Mouse (Mus musculus) midbrain, embryonic 12.5 days (tissue): ENCODE data around the gene Atp8b2. TPM values are rescaled to one million over a fixed set of nuclear protein-coding genes. Genes with fewer than 3 reads are reported as not detected.

Experiments used
- ATAC-seq: fragments of 200-750 bp; cut with Nextera tagmentation; 2 replicates; pipeline ENCODE4 v1.8.0; 2017; ENCODE audit warnings: low read depth, moderate TSS enrichment, moderate library complexity; ENCODE audit not compliant: low FRiP score
- H3K27ac ChIP-seq: fragments of 300-500 bp; sonication (generic); replicated peaks from 2 replicates; pipeline ENCODE4 v1.5.1; 2016; ENCODE audit warnings: mild to moderate bottlenecking
- H3K27me3 ChIP-seq: fragments of 300-500 bp; sonication (generic); 2 replicates; pipeline ENCODE4 v1.6.1; 2016; ENCODE audit warnings: mild to moderate bottlenecking
- H3K36me3 ChIP-seq: fragments of 300-500 bp; sonication (generic); 2 replicates; pipeline ENCODE4 v1.6.1; 2016
- H3K4me1 ChIP-seq: fragments of 300-500 bp; sonication (generic); 2 replicates; pipeline ENCODE4 v1.6.1; 2016
- H3K4me2 ChIP-seq: fragments of 300-500 bp; sonication (generic); replicated peaks from 2 replicates; pipeline ENCODE4 v1.6.1; 2016; ENCODE audit warnings: mild to moderate bottlenecking, moderate library complexity
- H3K4me3 ChIP-seq: fragments of 300-500 bp; sonication (generic); 2 replicates; pipeline ENCODE4 v1.5.1; 2016; ENCODE audit warnings: mild to moderate bottlenecking
- H3K9ac ChIP-seq: fragments of 300-500 bp; sonication (generic); replicated peaks from 2 replicates; pipeline ENCODE4 v1.6.1; 2016; ENCODE audit warnings: mild to moderate bottlenecking, moderate library complexity
- H3K9me3 ChIP-seq: fragments of 300-500 bp; sonication (generic); 2 replicates; pipeline ENCODE4 v1.6.1; 2016; ENCODE audit warnings: mild to moderate bottlenecking
- WGBS: fragments of 180-500 bp; shearing (Covaris S2); methylation state at CpG from one replicate; pipeline ENCODE4 v1.1.7; 2016; 5-methylcytosine and 5-hydroxymethylcytosine counted together
- polyA plus RNA-seq: library from polyadenylated mRNA; unstranded; fragments of >200 nt; fragmentation: Nextera tagmentation; extraction: Ambion mirVana; gene quantifications from 2 replicates; pipeline ENCODE4 v1.2.1, GENCODE M21; 2016

The Atp8b2 gene
- 16.5 and 17.3 TPM in 2 replicates for polyA plus RNA-seq

DNA sequence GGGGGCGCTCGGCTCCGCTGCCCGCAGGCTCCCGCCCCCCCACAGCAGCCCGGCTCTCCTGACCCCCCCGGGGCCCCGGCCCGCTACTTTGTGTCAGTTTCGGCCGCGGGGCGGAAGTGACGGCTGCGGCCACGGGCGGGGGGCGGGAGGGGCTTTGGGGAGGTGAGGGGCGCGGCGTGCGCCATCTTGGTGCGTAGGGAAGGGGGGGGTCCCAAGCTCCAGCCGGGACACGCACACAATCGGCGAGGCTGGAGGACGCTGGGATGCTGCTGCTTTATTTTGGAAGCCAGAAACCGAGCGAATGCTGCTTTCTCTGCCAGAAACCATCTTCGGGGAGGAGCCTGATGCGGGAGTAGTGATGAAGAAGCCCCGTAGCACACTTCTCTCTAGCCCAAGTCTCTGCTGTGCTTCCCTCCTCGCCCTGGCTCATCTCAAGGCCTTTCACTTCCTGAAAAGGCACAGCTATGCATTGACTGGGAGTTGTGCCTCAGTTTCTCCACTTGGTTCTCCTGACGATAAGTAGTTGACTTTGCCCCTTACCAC lies at the start of gene Atp8b2:
TSS of gene Atp8b2 (minus strand) at position 288 of the 543 bp plus-strand sequence.
- H3K9me3 ChIP-seq: no peaks in the 10 kb centered on the region
- peak within 1 kb of the TSS; percentile 86 for H3K27ac ChIP-seq
- H3K27me3 ChIP-seq: 0 out of 2 replicates have a peak, but pooled peaks cover 7% of the 10 kb centered on the region
- peak within 1 kb of the TSS; percentile 98 for H3K9ac ChIP-seq
- peak within 1 kb of the TSS; percentile 97 for H3K4me2 ChIP-seq
- peak; percentile 68 for ATAC-seq
- H3K36me3 ChIP-seq: peaks cover 12% of the 10 kb centered on the region
- under 1% methylated on average over 26 of the region's 35 CpGs for WGBS
- H3K4me1 ChIP-seq: peaks cover 49% of the 10 kb centered on the region
- peak within 1 kb of the TSS; percentile 98 for H3K4me3 ChIP-seq

DNA sequence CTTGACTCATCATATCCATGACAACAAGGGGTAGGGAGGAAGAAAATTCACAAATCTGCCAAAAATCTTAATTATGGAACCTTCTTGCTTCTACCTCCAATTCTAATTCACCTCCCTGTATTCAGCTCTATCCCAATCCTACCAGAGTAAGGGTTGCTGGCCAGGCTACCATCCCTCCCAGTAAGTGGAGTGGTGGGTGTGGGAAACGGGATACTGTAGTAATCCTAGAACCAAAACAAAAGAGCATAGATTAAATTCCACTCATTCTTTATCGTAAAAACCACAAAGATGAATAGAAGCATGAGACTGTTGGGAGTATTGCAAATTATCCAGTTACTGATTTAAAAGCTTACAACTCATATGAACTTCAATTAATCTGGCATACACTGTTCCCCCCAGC lies 47.0 kb upstream of the Atp8b2 start:
- Histone ChIP-seq H3K9me3 (no peaks in the 10 kb centered on the region), H3K4me1 (no peaks in the 10 kb centered on the region), H3K27me3 (no peaks in the 10 kb centered on the region), H3K9ac (no peak overlapping the region), H3K4me3 (no peak overlapping the region), H3K4me2 (no peak overlapping the region), H3K27ac (no peak overlapping the region), H3K36me3 (peaks cover 97% of the 10 kb centered on the region)
- ATAC-seq: no peak
- 88% methylated on average over 2 of the region's 2 CpGs for WGBS

DNA sequence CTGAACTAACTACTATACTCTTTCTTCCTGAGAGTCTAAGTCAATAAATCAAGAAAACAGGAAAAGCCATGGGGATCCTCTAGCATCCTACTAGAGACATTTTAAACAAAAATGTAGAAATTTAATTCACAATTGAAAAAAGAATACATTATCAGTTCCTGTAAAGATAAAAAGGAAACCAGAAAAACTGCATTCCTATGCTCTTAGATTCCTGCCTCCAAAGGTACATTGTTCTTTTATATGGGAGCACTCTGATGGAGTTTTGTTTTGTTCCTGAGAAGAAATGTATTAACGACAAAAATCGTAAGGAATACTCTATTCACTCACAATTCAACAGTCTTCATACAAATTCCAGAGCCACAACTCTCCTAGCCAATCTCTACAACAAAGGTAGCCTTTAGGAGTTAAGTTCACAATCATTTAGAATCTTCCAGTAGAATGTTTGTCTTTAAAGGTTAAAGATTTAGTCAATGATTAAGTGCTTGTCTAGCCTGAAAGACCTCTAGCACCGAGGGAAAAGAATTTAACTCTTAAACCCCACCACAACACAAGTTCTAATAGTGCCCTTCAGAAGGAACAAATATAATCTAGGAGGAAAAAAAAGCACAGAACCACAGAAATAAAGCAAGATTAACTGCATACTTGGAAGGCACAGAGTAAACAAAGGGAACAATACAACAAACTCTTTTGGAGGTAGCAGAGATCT lies 40.9 kb upstream of the Atp8b2 start:
- no peaks in the 10 kb centered on the region for H3K9me3 ChIP-seq
- no peak overlapping the region for H3K27ac ChIP-seq
- no peak for ATAC-seq
- H3K4me3 ChIP-seq: no peak overlapping the region
- H3K4me2 ChIP-seq: no peak overlapping the region
- no peaks in the 10 kb centered on the region for H3K27me3 ChIP-seq
- WGBS: 78% methylated on average over 3 of the region's 3 CpGs
- H3K9ac ChIP-seq: no peak overlapping the region
- H3K36me3 ChIP-seq: peaks cover 75% of the 10 kb centered on the region
- H3K4me1 ChIP-seq: peaks cover under 1% of the 10 kb centered on the region; the same call in 1 of the 2 replicates

DNA sequence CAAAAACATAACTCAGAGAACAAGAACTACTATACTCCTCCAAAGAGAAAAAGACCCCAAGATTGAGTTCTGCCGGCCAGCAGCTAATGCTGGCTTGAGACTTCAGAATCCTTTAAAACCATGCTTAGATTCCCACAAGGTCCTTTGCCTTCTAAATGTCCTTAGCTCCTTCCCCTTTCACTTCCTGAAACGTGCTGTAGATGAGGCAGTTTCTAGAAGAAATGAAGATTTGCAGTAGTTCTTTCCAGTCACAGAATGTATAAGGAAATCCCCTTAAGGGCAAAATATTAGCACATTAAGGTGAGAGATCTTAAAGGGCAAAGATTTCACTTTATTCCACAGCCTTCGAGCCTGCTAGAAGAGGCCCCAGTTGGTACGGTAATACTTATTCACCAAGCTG lies 36.5 kb upstream of the Atp8b2 start:
- H3K9ac ChIP-seq: 0 out of 2 replicates have a peak overlapping the region, but pooled peaks have one; percentile 77
- 85% methylated on average over 4 of the region's 4 CpGs for WGBS
- peaks cover 18% of the 10 kb centered on the region for H3K4me1 ChIP-seq
- no peak overlapping the region for H3K4me3 ChIP-seq
- H3K36me3 ChIP-seq: peaks cover 49% of the 10 kb centered on the region
- H3K27ac ChIP-seq: no peak overlapping the region
- ATAC-seq: no peak
- no peaks in the 10 kb centered on the region for H3K9me3 ChIP-seq
- no peaks in the 10 kb centered on the region for H3K27me3 ChIP-seq
- H3K4me2 ChIP-seq: no peak overlapping the region

DNA sequence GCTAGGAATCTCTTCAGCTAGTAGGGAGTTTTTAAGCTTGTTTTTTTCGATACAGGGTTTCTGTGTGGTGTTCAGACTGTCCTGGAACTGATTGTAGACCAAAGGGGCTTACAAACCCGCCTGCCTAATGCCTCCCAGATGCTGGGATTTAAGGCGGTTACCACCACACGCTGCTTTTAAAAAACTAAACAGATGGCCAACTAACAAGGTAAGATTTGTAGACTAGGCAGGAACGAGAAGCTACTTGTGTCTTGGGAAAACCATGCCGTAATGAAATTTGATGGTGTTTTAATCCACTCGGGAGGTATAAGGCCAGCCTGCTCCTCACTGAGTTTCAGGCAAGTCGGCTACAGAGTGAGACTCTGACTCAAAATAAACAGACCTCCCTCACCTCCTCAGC lies 35.8 kb upstream of the Atp8b2 start:
- Histone ChIP-seq H3K9me3 (no peaks in the 10 kb centered on the region), H3K27me3 (no peaks in the 10 kb centered on the region), H3K4me1 (peaks cover 18% of the 10 kb centered on the region), H3K4me3 (peak overlapping the region; percentile 81), H3K4me2 (peak overlapping the region; percentile 88), H3K9ac (peak overlapping the region; percentile 77), H3K36me3 (peaks cover 48% of the 10 kb centered on the region), H3K27ac (peak overlapping the region; percentile 84)
- peak; percentile 51 for ATAC-seq
- 23% methylated on average over 8 of the region's 8 CpGs for WGBS

DNA sequence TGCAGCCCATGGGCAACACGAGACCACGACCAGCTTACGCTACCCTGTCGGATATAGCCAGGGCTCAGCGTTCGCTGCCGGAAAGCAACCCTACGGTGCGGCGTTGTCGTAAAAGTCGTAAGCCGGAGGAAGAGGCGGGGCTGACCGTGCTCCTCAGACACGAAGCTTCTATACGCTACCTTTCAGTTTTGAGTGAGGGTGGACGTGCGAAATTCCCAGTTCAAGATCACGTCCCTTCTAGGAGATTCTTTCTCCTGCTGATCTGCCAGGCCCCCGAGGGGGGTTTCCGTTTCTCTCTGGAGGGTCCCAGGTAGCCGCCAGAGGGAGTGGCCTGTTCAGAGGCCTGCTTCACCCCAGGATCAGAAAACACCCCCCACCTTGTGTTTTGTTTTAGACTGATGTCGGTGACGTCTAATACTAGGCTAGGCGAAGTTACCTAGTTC lies 35.3 kb upstream of the Atp8b2 start, which contains the start of gene Hax1:
TSS of gene Hax1 (minus strand) at position 169 of the 443 bp plus-strand sequence.
- Histone ChIP-seq H3K27ac (peak within 1 kb of the TSS; percentile 84), H3K9ac (peak within 1 kb of the TSS; percentile 77), H3K36me3 (peaks cover 50% of the 10 kb centered on the region), H3K4me3 (peak within 1 kb of the TSS; percentile 81), H3K4me1 (peaks cover 18% of the 10 kb centered on the region), H3K4me2 (peak within 1 kb of the TSS; percentile 88), H3K27me3 (no peaks in the 10 kb centered on the region), H3K9me3 (no peaks in the 10 kb centered on the region)
- peak; percentile 96 for ATAC-seq
- WGBS: under 1% methylated on average over 26 of the region's 26 CpGs

DNA sequence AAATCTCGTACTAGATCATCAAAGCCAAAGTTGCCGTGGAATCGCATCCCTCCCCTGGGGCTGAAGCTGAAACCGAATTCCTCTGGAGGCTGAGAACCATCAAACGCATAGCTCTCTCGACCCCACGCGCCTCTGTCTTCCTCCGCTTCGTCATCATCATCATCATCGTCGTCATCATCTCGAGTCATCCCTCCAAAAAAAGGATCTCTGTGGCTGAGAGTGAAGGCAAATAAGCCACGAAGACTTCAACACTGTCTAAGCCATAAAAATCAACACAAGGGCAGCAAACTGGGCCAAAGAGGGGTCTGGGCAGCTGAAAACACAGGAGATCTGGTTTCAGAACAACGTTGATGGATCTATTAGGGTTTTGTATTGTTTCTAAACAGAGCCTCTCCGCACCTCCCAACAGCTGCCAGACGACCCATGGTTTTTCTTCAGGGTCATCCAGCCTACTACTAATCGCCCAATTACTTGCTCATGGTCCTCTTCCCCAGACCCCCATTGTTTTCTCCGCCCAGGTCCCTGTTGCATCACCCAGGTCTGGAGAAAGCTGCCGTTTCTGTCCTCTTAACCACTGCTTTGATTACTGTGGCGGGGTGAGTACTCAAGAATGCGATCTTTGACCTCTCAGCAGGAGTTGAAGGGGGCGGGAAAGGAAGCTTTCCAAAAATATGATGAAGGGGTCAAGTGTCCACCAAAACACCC lies 34.6 kb upstream of the Atp8b2 start:
- H3K27ac ChIP-seq: peak overlapping the region; percentile 84
- H3K36me3 ChIP-seq: peaks cover 47% of the 10 kb centered on the region
- no peaks in the 10 kb centered on the region for H3K27me3 ChIP-seq
- H3K4me2 ChIP-seq: peak overlapping the region; percentile 88
- H3K9me3 ChIP-seq: no peaks in the 10 kb centered on the region
- ATAC-seq: peak; percentile 64
- H3K9ac ChIP-seq: peak overlapping the region; percentile 77
- peaks cover 18% of the 10 kb centered on the region for H3K4me1 ChIP-seq
- WGBS: 18% methylated on average over 23 of the region's 23 CpGs
- peak overlapping the region; percentile 81 for H3K4me3 ChIP-seq

DNA sequence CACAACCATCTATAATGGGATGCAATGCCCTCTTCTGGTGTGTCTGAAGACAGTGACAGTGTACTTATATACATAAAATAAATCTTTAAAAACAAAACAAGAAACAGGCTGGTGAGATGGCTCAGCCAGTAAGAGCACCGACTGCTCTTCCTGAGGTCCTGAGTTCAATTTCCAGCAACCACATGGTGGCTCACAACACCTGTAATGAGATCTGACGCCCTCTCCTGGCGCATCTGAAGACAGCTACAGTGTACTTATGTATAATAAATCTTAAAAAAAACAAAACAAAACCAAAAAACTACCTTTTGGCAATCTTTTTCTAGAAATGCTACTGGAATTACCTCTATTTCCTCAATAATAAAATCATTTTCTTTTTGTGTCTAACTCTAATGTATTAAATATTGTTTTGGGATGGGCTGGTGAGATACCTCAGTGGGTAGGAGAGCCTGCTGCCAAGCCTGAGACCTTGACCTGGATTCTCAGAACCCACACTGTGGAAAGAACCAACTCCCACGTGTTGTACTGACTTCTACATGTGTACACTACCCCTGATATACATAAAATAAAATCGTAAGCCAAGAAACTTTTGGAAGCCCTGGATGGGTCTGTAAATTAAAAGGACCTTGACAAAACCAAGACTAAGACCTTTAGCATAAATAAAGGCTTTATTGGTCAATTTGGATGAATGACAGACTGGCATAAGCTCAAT lies 31.7 kb upstream of the Atp8b2 start:
- Histone ChIP-seq H3K4me2 (no peak overlapping the region), H3K27ac (no peak overlapping the region), H3K9ac (no peak overlapping the region), H3K4me3 (no peak overlapping the region), H3K4me1 (peaks cover 18% of the 10 kb centered on the region), H3K9me3 (no peaks in the 10 kb centered on the region), H3K36me3 (peaks cover 25% of the 10 kb centered on the region), H3K27me3 (no peaks in the 10 kb centered on the region)
- 91% methylated on average over 5 of the region's 5 CpGs for WGBS
- ATAC-seq: no peak

DNA sequence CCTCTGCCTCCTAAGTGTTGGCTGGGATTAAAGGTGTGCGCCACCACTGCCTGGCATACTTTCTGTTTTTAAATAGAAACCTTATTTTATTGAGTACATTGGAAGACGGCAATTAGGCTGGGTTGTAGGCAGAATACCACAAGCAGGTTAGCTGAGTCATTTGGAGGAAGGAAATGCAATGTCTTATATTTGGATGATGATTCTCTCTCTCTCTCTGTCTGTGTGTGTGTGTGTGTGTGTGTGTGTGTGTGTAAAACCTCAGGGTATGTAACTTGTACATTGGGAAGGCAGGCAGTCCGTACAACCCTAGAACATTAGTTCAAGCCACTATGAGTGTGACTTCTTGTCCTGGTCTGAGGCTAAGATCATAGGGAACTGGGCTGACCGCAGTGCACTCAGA lies 24.5 kb upstream of the Atp8b2 start:
- H3K4me3 ChIP-seq: no peak overlapping the region
- 0 out of 2 replicates have a peak, but pooled peaks cover 3% of the 10 kb centered on the region for H3K36me3 ChIP-seq
- no peak for ATAC-seq
- H3K9ac ChIP-seq: no peak overlapping the region
- no peaks in the 10 kb centered on the region for H3K9me3 ChIP-seq
- 92% methylated on average over 4 of the region's 4 CpGs for WGBS
- no peaks in the 10 kb centered on the region for H3K4me1 ChIP-seq
- H3K4me2 ChIP-seq: no peak overlapping the region
- H3K27ac ChIP-seq: no peak overlapping the region
- no peaks in the 10 kb centered on the region for H3K27me3 ChIP-seq

DNA sequence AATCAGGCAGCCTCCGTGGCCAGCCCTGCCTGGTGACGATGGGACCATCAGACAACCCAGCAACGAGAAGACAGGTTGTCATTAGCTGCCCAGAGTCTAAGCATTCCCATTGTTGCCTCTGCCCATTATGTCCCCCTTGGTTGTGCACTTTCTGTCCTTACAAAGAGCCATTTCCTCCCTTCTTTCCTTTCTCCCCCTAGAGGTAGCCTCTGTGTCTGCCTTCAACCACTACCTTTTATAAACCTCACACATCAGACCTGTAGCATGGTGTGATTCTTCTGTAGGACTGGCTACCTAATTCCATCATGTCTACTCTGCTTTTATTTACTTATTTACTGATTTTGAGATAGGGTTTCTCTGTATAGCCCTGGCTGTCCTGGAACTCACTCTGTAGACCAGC lies 23.9 kb upstream of the Atp8b2 start:
- Histone ChIP-seq H3K27ac (no peak overlapping the region), H3K4me1 (no peaks in the 10 kb centered on the region), H3K9me3 (no peaks in the 10 kb centered on the region), H3K36me3 (0 out of 2 replicates have a peak, but pooled peaks cover 3% of the 10 kb centered on the region), H3K9ac (no peak overlapping the region), H3K4me2 (no peak overlapping the region), H3K4me3 (no peak overlapping the region), H3K27me3 (no peaks in the 10 kb centered on the region)
- ATAC-seq: no peak
- WGBS: 61% methylated on average over 3 of the region's 3 CpGs

DNA sequence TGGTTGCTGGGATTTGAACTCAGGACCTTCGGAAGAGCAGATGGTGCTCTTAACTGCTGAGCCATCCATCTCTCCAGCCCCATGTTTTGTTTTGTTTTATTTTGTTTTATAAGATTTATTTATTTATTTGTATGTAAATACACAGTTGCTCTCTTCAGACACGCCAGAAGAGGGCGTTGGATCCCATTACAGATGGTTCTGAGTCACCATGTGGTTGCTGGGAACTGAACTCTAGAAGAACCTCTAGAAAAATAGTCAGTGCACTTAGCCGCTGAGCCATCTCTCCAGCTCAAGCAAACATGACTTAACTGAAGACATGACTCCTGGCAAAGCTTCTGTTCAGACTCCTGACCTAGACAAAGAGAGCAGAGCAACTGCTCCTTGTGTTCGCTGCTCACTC lies 19.1 kb upstream of the Atp8b2 start:
- Histone ChIP-seq H3K4me1 (no peaks in the 10 kb centered on the region), H3K4me3 (no peak overlapping the region), H3K9me3 (no peaks in the 10 kb centered on the region), H3K27me3 (no peaks in the 10 kb centered on the region), H3K9ac (no peak overlapping the region), H3K4me2 (no peak overlapping the region), H3K27ac (no peak overlapping the region), H3K36me3 (no peaks in the 10 kb centered on the region)
- no peak for ATAC-seq
- WGBS: 79% methylated on average over 5 of the region's 5 CpGs
